Mouse (Mus musculus): ENCODE measurements around the gene Edil3. TPM values are rescaled to one million over a fixed set of nuclear protein-coding genes. Genes with fewer than 3 reads are reported as not detected.
"Not testable (repeated sequence)": the region's sequence is repeated elsewhere in the genome, so short reads cannot be mapped to it uniquely, and the experiment has no call there.

Gene Edil3
- polyA plus RNA-seq, 1 experiment = 46.5 TPM

DNA sequence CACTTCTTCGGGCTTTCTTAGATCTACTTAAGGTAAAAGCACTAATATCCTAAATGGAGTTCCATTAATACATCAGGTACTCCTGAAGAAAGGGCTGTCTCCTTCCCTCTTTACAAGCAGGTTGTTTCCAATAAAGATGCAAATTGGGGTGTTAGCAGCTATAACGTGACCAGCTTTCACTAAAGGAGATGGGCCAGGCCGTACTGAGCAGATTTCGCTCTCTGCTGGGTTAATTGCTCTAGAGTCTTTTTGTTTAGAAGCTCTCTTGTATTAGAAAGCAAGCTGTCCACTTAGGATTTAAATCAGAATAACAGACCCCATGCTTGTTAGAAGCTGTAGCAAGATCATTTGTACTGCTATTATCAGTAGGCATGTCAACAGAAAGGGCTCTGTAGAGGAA lies 108.4 kb downstream of the Edil3 start:
- DNase-seq (ENCODE audit: extremely low spot score in 1 of 2, low spot score in 1 of 2) = no peak

DNA sequence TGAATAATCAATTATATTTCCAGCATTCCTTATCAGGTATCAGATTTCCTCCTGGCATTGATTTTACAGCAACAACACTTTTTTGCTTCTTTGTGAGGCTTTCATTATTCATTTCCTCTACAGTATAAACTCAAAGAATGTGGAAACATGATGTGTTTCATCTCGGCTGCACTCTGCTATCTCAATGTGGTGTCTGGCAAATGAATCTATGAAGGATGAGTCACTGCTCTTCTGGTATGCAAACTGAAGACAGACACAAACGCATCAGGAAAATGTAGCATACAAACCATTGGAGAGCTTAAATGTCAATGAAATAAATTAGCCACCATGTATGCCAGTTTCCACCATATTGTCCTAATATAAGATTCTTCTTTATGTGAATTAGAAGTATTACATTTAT lies 117.3 kb downstream of the Edil3 start:
- DNase-seq (ENCODE audit: extremely low spot score in 1 of 2, low spot score in 1 of 2) = peak; percentile 14 to 39

DNA sequence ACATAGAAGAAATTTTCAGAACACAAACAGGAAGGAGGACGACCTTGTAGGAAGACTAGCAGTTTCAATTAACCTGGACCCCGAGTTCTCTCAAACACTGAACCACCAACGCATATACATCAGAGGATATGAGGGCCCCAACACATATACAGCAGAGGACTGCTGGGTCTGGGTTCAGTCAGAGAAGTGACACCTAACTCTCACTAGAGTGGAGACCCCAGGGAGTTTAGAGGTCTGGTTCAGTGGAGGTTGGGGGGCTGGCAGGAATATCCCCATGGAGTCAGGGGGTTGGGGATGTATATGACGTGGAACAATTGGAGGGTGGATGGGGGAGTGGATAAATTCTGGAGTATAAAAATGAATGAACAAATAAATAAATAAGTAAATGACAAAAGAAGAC lies 151.1 kb downstream of the Edil3 start:
- DNase-seq (ENCODE audit: extremely low spot score in 1 of 2, low spot score in 1 of 2) = no peak

DNA sequence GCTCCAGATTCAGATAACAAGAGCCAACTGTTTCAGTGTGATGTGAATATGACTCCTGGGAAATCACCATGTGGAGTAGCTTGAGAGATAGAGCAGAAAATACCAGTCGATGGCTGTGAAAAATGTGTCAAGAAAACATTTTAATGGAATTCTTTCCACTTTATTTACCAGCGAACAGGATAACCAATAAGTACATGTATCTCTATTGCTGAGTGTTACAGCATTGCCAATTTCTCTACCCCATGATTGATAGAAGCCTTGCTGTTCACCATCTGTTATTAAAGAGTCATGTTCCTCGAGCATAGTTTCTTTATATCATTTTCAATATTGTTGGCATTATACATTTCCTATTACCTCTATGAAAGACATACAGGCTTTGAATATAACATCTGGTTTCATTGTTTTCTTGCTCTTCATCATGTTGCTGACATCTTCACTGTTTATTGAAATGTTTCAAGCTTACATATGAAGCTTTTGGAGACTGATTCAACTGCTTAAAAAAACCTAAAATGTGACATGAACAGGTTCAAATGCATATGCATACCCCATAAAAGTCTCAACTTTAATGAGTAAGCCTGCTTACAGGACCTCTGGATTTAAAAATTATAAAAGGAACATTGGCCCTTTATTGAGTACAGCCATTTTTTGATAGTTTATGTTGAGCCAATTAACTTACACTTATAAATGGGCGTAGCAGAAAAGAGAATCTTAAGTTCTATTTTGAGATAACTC lies 186.6 kb downstream of the Edil3 start:
- no peak for DNase-seq (ENCODE audit: extremely low spot score in 1 of 2, low spot score in 1 of 2)

DNA sequence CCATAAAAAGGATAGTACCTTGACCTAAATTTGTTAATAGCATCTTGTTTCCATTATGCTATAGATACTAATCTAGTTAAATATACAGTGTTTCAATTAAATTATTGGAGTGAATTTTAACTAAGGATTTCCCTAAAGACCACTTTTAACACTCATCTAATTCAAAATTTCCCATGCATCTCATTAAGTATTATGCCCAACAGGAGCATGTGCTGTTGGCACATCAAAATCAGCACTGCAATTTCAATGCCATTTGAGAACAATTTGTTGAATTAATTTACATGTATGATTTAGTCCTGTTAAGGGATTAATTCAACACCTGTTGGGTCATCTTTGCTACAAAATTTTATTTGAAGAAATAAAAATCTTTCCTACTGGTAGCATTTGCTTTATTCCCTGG lies 191.2 kb downstream of the Edil3 start:
- no peak for DNase-seq (ENCODE audit: extremely low spot score in 1 of 2, low spot score in 1 of 2)

DNA sequence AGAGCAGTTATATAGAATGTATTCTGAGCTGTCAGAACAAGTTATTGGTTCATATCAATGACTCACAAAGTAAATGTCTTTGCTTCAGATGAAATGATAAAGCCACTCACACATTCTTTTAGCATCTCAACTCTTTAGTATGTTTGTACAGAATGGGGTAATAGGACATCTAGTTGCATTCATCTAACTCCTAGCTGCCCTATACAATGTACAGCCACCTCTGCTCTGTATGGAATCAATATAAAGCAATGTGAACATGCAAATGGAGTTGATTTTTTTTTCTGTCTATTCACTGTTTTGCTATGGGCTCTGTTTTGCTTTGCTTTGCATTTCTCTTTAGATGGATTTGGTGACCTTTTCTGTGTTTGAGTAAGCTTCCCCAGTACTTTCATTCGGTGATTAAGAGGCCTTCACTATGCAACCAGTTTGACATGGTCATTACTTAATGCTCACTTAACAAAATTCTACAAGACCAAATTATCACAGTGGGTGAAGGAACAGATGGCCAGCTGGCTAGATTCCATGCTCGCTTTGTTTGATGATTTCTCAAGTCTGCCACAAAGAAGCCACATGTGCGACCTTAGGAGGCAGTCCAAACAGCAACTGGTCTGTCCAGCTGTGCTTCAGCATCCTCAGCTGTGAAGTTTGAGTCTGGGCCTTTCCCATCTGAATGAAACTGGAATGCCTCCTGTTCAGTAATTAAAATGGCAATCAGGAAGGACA lies 208.7 kb downstream of the Edil3 start:
- peak in 1 of 2 experiments; percentile 8 for DNase-seq (ENCODE audit: extremely low spot score in 1 of 2, low spot score in 1 of 2)

DNA sequence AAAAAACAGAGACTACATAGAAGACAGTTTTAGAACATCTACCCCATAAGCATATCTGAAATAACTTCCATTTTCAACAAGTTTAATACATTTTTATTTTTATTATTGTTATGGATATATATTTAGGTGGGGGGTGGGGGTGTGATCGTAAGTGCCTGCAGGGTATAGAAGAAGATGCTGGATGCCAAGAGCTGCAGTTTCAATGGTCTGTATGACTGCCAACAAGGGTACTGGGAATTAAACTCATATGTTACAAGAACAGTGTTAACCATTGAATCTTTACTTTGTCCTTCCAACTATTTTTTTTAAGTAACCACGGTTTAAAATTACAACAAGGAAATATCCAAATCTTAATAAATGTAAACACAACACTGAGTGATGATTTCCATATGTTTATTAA lies 214.4 kb downstream of the Edil3 start:
- no peak for DNase-seq (ENCODE audit: extremely low spot score in 1 of 2, low spot score in 1 of 2)

DNA sequence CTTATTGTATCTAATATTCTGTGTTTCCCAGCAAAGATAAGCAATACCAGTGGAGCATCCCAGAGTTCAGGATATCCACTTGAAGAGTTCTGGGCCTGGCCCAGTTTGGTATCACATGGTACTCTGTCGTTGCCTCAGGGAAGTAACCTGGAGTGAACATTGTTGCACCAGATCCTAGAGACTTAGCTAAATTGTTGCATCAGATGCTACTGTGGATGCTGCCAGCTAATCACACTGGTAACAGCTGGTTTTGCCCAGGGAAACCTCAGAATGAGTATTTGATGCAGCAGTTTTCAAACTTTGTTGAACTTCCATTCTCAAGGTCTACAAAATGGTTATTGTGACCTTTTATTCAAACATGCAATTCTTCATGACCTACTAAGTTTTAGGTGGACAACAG lies 220.2 kb downstream of the Edil3 start:
- no peak for DNase-seq (ENCODE audit: extremely low spot score in 1 of 2, low spot score in 1 of 2)

DNA sequence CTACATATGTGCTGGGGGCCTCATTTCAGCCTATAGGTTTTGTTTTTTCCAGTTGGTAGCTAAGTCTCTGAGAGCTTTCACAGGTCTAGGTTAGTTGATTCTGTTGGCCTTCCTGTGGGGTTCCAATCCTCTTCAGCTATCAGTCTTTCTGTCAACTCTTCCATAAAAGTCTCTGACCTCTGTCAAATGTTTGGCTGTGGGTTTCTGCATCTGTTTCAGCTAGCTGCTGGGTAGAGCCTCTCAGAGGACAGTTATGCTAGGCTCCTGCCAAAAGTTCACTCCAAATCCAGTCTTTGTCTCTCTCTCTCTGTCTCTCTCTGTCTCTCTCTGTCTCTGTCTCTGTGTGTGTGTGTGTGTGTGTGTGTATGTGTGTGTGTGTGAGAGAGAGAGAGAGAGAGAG lies 248.9 kb downstream of the Edil3 start:
- not testable (repeated sequence) for DNase-seq (ENCODE audit: extremely low spot score in 1 of 2, low spot score in 1 of 2)

DNA sequence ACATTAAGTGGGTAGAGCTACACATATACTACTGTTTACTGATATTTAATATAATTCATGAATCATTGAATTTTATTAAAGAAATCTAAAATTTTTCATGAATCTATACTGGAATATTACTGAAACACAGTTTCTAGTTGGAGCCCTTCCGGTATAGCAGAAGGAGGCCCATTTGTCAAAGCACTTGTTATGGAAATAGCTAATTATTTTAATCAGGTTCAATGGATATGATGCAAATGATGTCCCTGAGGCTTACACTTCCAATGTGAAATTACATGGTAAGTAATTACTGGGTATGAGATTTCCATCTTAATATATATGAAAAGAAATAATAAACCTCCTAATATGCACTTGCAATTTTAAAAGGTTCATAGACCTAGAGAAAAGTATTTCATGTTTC lies 254.9 kb downstream of the Edil3 start:
- DNase-seq (ENCODE audit: extremely low spot score in 1 of 2, low spot score in 1 of 2) = no peak

DNA sequence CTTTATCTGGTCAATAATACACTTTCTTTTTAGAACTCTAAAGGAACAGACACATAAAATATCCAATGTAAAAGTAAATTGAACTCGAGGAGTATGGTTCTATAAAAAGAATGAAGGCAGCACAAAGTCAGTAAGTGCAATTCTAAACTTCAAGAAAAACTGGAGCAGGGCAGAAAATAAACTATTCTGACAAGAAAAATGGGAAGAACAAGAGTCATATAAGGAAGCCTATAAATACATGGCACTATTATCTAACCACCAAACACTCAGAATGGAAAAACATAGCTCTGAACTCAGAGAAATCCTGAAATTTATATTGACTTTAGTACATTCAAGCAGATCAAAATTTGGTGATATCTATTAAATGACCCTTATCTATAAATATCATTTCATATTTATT lies 284.6 kb downstream of the Edil3 start:
- no peak for DNase-seq (ENCODE audit: extremely low spot score in 1 of 2, low spot score in 1 of 2)

DNA sequence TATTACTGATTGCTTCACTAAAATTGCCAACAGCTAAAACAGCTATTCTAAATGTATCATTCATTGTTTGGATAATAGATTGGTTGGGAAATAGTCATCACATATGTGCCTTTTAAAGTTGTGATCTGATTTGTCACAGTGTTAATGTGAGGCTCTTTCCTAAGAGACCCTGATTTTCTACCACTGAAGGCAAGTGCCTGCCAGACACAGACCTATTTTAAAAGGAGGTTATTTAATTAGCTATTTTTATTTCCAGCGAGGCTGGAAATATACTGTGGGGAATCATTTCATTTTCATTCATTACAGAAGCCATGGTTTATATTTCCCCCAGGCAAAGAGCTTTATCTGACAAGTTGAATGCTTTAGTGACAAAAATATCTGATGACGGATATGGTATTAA lies 296.3 kb downstream of the Edil3 start:
- DNase-seq (ENCODE audit: extremely low spot score in 1 of 2, low spot score in 1 of 2) = no peak

DNA sequence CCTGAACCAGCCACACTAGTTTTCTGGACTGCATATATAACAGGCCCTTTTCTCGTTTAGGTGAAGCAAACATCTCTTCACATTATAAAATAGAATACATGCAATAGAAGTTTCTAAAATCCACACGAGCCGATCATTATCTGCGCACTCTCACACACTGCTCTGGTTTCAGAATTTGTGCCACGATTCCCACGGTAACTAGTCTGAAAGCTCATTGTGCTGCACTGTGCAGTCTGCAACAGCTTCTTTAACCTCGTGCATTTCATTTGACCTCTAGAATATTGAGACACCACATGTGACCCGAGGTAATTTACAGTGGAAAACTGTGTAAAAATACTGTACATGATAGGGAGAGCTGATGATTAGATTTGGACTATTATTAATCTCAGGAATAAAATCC lies 298.5 kb downstream of the Edil3 start:
- no peak for DNase-seq (ENCODE audit: extremely low spot score in 1 of 2, low spot score in 1 of 2)

DNA sequence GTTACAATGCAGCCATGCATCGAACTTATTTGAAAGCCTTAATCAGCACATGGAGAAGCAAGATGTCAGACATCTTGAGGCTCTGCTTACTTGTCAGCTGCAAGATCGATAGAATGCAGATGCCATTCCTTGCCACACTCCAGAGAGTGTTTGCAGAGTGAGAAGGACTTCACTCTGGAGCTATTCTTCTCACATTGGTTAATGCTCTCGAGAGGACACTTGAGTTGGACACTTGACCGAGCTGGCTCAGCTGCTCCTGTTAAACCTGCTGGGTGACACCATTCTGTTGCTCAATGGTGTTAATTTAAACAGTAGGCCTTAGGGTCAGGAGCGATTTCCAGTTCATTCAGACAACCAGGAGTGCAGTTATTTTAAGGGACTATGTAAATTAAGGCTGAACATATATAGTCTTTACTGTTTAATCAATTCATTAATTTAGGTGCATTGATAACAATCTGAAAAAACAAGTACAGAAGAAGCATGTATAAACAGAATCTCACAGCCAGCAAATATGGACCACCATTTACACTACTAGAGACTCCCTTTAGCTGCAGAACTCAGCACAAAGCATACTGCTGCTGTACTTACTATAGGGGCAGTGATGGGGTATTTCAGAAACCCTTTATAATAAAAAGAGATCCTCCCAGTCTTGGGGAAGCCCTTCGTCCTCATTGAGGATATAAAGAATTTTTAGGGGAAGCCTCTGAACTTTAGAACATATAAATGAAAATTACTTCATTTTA lies 301.4 kb downstream of the Edil3 start:
- no peak for DNase-seq (ENCODE audit: extremely low spot score in 1 of 2, low spot score in 1 of 2)

DNA sequence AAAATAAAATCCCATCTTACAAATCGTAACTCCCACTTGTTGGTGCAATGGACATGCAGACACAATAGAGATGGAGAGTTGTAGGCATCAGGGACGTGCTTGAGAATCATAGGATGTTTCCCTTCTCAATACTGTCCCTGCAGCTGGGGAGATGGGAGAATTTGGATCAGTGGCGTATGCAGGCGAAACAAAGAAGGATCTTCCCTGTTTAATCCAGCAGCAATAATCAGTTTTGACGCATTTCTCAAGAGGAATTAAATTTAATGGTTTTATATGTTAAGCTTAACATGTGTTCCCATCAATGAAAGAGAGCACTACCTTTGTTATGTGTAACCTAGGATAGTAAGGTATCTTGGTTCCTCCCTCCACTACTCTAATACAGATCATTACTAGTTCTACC lies 302.1 kb downstream of the Edil3 start:
- no peak for DNase-seq (ENCODE audit: extremely low spot score in 1 of 2, low spot score in 1 of 2)

DNA sequence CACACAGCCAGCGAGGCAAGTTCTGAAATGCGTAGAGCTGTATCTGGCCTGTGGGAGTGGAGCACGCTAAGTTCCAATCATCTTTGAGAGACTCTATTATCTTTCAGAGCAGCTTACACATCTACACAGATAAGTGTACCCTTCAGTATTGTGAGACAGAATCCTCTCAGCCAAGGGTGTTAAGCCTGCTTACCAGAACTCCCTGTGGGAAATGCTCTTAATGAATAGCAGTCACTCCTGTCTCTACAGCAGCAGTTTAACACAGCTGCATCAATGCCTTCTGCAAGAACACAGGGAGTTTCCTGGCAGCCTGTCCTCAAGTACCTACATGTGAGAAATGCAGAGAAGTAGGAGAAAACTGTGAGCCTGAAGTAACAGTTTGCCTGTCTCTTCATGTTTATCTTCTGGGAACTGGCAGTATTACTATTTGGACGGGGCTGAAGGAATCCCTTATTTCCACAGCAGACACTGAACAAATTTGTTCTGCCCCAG lies 324.8 kb downstream of the Edil3 start:
- DNase-seq (ENCODE audit: extremely low spot score in 1 of 2, low spot score in 1 of 2) = peak in 1 of 2 experiments; percentile 14

DNA sequence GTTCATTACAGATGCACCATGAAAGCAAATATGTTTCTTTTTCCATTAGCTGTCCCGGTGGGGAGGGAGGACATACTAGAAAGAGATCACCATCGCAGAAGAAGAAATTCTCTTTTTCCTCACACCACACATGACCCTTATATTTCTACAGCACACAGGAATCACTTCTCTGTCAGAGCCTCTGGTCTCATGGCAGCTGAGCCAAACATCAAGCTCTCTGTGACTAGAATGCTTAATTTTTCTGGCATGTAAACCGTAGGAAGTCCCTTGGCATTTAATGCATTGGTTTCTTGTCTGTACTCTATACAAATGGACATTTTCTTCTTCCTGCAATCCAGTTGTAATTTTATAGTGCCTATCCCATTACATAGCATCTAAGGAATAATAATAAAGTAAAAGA lies 330.6 kb downstream of the Edil3 start:
- DNase-seq (ENCODE audit: extremely low spot score in 1 of 2, low spot score in 1 of 2) = no peak

DNA sequence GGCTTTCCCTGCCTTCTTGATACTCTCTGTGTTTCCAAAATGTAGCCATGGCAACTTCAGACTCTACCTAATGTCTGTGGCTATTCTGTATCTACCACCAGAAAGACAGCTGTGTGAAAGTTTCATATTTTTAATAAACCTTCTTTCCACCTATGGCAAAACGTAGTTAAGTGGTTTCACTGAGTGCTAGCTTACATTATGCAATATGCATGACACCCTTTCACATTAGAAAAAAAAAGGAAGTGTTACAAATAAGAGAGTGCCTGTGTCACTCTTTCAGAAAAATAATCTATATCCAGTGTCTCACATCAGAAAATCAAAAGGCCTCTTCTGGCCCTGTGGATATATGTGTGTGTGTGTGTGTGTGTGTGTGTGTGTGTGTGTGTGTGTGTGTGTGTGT lies 346.7 kb downstream of the Edil3 start:
- no peak for DNase-seq (ENCODE audit: extremely low spot score in 1 of 2, low spot score in 1 of 2)

DNA sequence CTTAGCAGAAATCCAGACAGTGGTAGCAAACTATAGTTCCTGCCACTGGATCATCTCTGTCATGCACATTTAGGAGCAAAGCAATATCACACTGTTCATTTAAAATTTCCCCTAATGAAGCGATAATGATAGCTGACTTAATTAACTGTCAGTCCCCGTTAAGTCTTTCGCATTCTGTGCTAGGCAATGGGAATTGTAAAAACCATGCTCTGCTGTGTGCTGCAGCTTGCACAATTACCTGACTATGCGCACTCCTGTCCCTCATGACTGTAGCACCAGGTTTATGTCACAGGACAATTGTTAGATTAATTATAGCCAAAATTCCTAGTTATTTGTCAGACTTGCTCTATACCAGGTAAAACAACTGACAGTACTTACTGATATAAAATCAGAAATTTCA lies 348.8 kb downstream of the Edil3 start:
- DNase-seq (ENCODE audit: extremely low spot score in 1 of 2, low spot score in 1 of 2) = no peak

DNA sequence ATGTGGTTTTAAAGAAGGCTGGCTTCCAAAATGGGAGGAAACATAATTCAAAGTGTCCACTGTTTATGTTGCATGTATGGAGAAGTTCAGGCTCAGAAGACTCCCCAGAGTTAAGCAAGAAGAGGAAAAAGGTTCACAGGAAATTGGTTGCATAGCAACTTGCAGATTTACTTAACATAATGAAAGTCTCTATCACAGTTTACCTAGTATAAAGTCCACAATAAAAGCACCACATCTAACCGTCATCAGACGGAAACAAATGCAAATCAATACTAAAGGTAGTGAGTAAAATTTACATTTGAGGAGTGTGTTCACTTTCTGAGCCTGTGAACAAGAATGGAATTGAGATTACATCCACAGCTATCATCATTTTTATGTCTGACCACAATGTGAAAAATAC lies 353.9 kb downstream of the Edil3 start:
- no peak for DNase-seq (ENCODE audit: extremely low spot score in 1 of 2, low spot score in 1 of 2)

DNA sequence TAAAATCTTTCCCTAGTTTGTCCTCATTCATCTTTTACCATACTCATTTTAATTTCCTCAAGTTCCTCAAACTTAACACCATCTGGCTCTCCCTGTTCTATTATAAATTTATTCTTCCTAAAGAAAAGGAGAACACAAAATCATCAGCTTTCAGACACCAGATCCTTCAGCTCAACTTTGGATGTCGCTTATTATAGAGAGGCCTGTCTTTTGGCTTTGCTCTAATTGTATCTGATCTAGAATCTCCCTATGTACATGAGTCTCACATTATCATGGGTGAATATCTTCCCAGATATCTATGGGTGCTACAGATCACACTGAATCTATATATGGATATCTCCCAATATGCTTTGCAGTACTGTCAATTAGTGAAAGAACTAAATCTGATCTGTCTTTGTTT lies 367.8 kb downstream of the Edil3 start:
- DNase-seq (ENCODE audit: extremely low spot score in 1 of 2, low spot score in 1 of 2) = no peak

DNA sequence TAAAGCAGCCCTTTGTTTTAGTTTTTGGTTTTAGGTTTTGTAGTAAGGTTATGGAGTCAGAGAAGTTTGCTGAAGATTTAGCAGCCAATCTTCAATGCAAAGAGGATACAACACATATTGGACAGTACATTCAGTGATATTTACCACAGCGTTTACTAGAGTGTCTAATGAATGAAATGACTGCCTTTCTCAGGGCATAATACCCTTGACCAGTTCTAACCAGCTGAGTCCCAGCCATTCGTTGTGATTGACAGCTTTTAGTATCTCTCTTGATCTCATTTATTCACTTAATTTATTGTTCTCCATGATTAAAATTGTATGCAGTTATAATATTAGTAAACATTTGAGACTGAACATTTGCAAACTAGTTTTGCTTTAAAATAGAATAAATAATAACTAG lies 375.7 kb downstream of the Edil3 start:
- no peak for DNase-seq (ENCODE audit: extremely low spot score in 1 of 2, low spot score in 1 of 2)
